Mouse (Mus musculus) small intestine, adult 2 months (tissue): ENCODE results near the gene Fgfr1op. TPM values are rescaled to one million over a fixed set of nuclear protein-coding genes. Genes with fewer than 3 reads are reported as not detected.

Experiments
- H3K27ac ChIP-seq: fragments of 200-500 bp; 2 replicates; pipeline ENCODE4 v1.5.1; 2012; ENCODE audit warnings: low read depth, low read length, control low read depth, inconsistent platforms; ENCODE audit not compliant: insufficient read depth
- H3K27me3 ChIP-seq: fragments of 200-500 bp; 2 replicates; pipeline ENCODE4 v1.6.1; 2012; ENCODE audit warnings: mild to moderate bottlenecking, moderate library complexity, low read length, inconsistent platforms; ENCODE audit not compliant: control insufficient read depth, insufficient read depth
- H3K36me3 ChIP-seq: fragments of 200-500 bp; 2 replicates; pipeline ENCODE4 v1.6.1; 2012; ENCODE audit warnings: mild to moderate bottlenecking, low read length, control low read depth, inconsistent platforms; ENCODE audit not compliant: control insufficient read depth, insufficient read depth
- H3K4me1 ChIP-seq: fragments of 200-500 bp; 2 replicates; pipeline ENCODE4 v1.6.1; 2012; ENCODE audit warnings: low read length, inconsistent platforms, mixed read lengths; ENCODE audit not compliant: control insufficient read depth, insufficient read depth, insufficient read length
- H3K4me3 ChIP-seq: fragments of 200-500 bp; 2 replicates; pipeline ENCODE4 v1.5.1; 2012; ENCODE audit warnings: low read depth, mild to moderate bottlenecking, control low read depth, inconsistent platforms, low read length, moderate library complexity
- CTCF ChIP-seq: fragments of 200-500 bp; IDR thresholded peaks from 2 replicates; pipeline ENCODE4 v1.5.1; 2012; ENCODE audit warnings: low read depth, mild to moderate bottlenecking, control low read depth, inconsistent platforms, low read length, moderate library complexity, mixed read lengths; ENCODE audit not compliant: insufficient replicate concordance, insufficient read length; ENCODE audit errors: extremely low read depth
- POLR2A ChIP-seq: fragments of 200-500 bp; IDR thresholded peaks from 2 replicates; pipeline ENCODE4 v1.6.1; 2012; ENCODE audit warnings: low read depth, mild to moderate bottlenecking, control low read depth, inconsistent platforms, low read length, moderate library complexity
- WGBS: fragments of 180-500 bp; shearing (Covaris S2); methylation state at CpG from one replicate; pipeline ENCODE4 v1.1.7; 2018; 5-methylcytosine and 5-hydroxymethylcytosine counted together
- polyA plus RNA-seq: library from polyadenylated mRNA; depleted of rRNA; stranded (reverse); fragments of >200 nt; gene quantifications from 2 replicates; pipeline ENCODE4 v1.2.3, GENCODE M21; 2012; rRNA removed

Gene Fgfr1op
- polyA plus RNA-seq, 1 experiment, result 0.38 TPM

DNA sequence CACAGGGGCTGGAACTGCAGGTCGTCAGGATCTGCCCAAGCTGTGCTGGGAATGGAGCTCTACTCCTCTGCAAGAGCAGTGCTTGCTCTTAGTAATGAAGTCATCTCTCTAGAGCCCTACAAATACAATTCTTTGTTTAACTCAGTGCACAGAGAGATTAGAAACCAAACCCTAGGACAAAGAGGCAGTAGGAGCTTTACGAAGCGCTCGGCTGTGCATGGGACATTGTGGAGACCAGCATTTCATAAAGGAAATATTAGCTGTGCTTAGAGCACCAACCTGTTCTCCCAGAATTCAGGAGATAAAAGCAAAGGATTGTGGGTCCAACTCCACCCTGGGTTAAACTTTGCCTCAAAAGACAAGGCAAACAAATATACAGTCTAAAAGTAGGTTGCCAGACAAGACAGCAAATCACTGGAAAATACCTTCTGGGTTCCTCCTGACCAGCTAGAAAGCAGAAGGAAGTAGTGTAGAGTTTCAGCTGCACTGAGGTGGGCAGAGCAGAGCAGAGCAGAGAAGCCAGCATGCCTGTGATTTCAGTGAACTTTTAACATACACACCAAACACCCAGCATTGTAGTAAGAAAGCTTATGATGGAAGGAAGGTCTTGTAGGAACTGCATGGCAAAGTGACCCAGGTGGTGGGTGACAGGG, 80.9 kb downstream of the Fgfr1op start:
- Histone ChIP-seq H3K4me3 (no peak overlapping the region), H3K36me3 (no peaks in the 10 kb centered on the region), H3K4me1 (peaks cover 3% of the 10 kb centered on the region; the same call in 1 of the 2 replicates), H3K27ac (no peak overlapping the region), H3K27me3 (no peaks in the 10 kb centered on the region)
- 43% methylated on average over 4 of the region's 4 CpGs for WGBS
- TF ChIP-seq POLR2A (no peak), CTCF (no peak)

Other genes with a start within 250 kb of the Fgfr1op start
- 0.85 and 1.4 TPM in 2 replicates for gene Tagap, start 239.5 kb upstream of the Fgfr1op start, polyA plus RNA-seq
- gene Rsph3a, start 219.9 kb upstream of the Fgfr1op start, polyA plus RNA-seq, result 37.1 and 66.3 TPM in 2 replicates
- 1.1 and 1.8 TPM in 2 replicates for gene Gm49673, start 17.7 kb upstream of the Fgfr1op start, polyA plus RNA-seq
- 32.0 and 48.6 TPM in 2 replicates for gene Rnaset2a, start 17.4 kb upstream of the Fgfr1op start, polyA plus RNA-seq
- 1.2 and 3.6 TPM in 2 replicates for gene Ccr6, start 70.5 kb downstream of the Fgfr1op start, polyA plus RNA-seq
- 81.7 and 111 TPM in 2 replicates for gene Mpc1, start 117.4 kb downstream of the Fgfr1op start, polyA plus RNA-seq
- 42.9 and 90.1 TPM in 2 replicates for gene Sft2d1, start 145.6 kb downstream of the Fgfr1op start, polyA plus RNA-seq
- 0.51 and 0.79 TPM in 2 replicates for gene Prr18, start 172.0 kb downstream of the Fgfr1op start, polyA plus RNA-seq
- gene T2, start 190.5 kb downstream of the Fgfr1op start, polyA plus RNA-seq, result 0.11 TPM in 1 of 2 replicates, not detected in the other